Mouse (Mus musculus) intestine, embryonic 15.5 days (tissue): ENCODE results near the gene Prr18. TPM values are rescaled to one million over a fixed set of nuclear protein-coding genes. Genes with fewer than 3 reads are reported as not detected.
"Not testable (repeated sequence)": the region's sequence is repeated elsewhere in the genome, so short reads cannot be mapped to it uniquely, and the experiment has no call there.

Experiments used
- ATAC-seq: fragments of 200-750 bp; cut with Nextera tagmentation; 2 replicates; pipeline ENCODE4 v1.8.0; 2017; ENCODE audit warnings: moderate TSS enrichment, moderate library complexity
- H3K27ac ChIP-seq: fragments of 300-500 bp; sonication (generic); 2 replicates; pipeline ENCODE4 v1.5.1; 2015; ENCODE audit warnings: mild to moderate bottlenecking, inconsistent platforms
- H3K27me3 ChIP-seq: fragments of 300-500 bp; sonication (generic); replicated peaks from 2 replicates; pipeline ENCODE4 v1.6.1; 2015; ENCODE audit warnings: inconsistent platforms
- H3K36me3 ChIP-seq: fragments of 300-500 bp; sonication (generic); 2 replicates; pipeline ENCODE4 v1.6.1; 2015; ENCODE audit warnings: inconsistent platforms
- H3K4me1 ChIP-seq: fragments of 300-500 bp; sonication (generic); replicated peaks from 2 replicates; pipeline ENCODE4 v1.6.1; 2015; ENCODE audit warnings: inconsistent platforms
- H3K4me2 ChIP-seq: fragments of 300-500 bp; sonication (generic); replicated peaks from 2 replicates; pipeline ENCODE4 v1.6.1; 2015; ENCODE audit warnings: mild to moderate bottlenecking, inconsistent platforms
- H3K4me3 ChIP-seq: fragments of 300-500 bp; sonication (generic); replicated peaks from 2 replicates; pipeline ENCODE4 v1.5.1; 2015; ENCODE audit warnings: inconsistent platforms
- H3K9ac ChIP-seq: fragments of 300-500 bp; sonication (generic); 2 replicates; pipeline ENCODE4 v1.6.1; 2015; ENCODE audit warnings: inconsistent platforms
- H3K9me3 ChIP-seq: fragments of 300-500 bp; sonication (generic); 2 replicates; pipeline ENCODE4 v1.6.1; 2016; ENCODE audit warnings: inconsistent platforms
- WGBS: fragments of 180-500 bp; shearing (Covaris S2); methylation state at CpG from one replicate; pipeline ENCODE4 v1.1.7; 2015; 5-methylcytosine and 5-hydroxymethylcytosine counted together
- polyA plus RNA-seq: library from polyadenylated mRNA; unstranded; fragments of >200 nt; fragmentation: Nextera tagmentation; extraction: Ambion mirVana; gene quantifications from 2 replicates; pipeline ENCODE4 v1.2.1, GENCODE M21; 2015

Gene Prr18
- polyA plus RNA-seq, 1 experiment from 2014 or later: 0.39 TPM

DNA sequence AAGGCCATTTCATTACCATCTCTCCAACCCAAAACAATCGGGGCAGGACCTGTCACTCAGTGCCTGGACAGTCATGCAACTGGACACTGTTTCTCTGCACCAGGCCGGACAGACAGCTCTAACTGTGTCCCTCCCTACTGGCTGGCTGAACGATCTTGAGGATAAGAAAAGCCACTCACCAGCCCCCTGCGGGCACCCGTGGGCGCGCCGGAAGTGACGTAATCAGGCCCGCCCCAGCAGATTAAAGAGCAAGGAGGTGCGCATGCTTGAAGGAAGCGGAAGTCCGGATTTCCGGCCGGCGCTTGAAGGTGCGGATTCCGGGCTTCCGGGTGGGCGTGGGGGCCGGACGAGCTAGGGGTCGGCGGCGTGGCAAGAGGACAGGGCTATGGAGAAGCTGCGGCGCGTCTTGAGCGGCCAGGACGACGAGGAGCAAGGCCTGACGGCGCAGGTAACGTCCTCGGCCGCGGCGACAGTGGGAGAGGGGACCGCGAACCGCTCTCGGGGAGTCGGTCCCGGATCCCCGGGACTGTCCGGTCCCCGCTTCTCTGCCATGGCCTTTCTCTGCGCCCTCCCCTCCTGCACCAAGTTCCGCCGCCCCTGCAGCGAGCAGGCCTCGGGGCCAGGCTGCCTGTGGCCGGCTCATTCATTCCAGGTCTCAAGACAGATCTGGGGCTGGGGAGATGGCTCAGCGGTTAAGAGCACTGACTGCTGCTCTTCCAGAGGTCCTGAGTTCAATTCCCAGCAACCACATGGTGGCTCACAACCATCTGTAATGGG is 26.2 kb upstream of the Prr18 start, which contains the start of gene Sft2d1:
Gene Sft2d1, plus strand, starts transcription at position 265 of the 777 bp plus-strand sequence.
- Histone ChIP-seq H3K4me1 (peaks cover 7% of the 10 kb centered on the region), H3K27ac (peak within 1 kb of the TSS; percentile 61), H3K27me3 (no peaks in the 10 kb centered on the region), H3K9me3 (no peaks in the 10 kb centered on the region), H3K36me3 (no peaks in the 10 kb centered on the region), H3K4me2 (peak within 1 kb of the TSS; percentile 62), H3K4me3 (peak within 1 kb of the TSS; percentile 86), H3K9ac (peak within 1 kb of the TSS; percentile 89)
- under 1% methylated on average over 54 of the region's 54 CpGs for WGBS
- ATAC-seq: peak; percentile 98

DNA sequence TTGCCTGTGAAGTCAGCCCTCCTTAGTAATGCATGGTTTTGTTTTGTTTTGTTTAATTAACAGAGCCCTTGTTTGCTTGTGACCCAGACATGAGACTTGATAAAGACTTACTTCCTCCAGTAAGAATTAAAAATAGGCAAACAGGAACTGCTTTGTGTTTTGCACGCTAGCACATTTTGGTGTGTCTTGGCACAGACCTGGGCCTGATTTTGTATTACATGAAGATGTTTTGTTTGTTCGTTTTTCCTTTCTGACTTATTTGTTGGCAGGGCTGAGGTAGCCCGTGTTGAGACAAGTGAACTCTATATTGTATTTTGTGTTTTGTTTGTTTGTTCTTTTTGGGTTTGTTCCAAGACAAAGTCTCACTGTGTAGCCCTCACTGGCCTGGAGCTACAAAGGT is 25.5 kb upstream of the Prr18 start:
- H3K27ac ChIP-seq: no peak overlapping the region
- no peaks in the 10 kb centered on the region for H3K36me3 ChIP-seq
- H3K27me3 ChIP-seq: no peaks in the 10 kb centered on the region
- H3K4me1 ChIP-seq: peaks cover 7% of the 10 kb centered on the region
- peak overlapping the region; percentile 86 for H3K4me3 ChIP-seq
- 46% methylated on average over 3 of the region's 3 CpGs for WGBS
- H3K9me3 ChIP-seq: no peaks in the 10 kb centered on the region
- ATAC-seq: no peak
- H3K9ac ChIP-seq: peak overlapping the region; percentile 89
- H3K4me2 ChIP-seq: peak overlapping the region; percentile 62

DNA sequence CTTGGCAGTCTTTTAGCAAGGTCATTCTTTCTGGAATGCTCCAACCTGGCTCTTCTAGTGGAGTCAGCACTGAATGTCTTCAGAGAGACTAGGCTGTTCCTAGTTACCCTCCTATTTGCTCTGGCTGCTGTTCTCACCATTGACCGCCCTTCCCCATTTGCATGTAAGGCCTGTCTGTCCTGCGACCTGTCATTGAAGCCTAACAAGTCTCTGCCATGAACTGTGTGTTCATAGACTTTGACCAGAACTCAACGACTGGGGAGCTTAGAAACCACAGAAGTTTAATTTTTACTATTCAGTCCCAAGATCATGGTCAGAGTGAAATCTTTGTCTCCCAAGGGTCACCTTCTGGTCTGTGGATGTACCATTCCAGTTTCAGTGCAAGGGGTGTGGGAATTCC is 23.3 kb upstream of the Prr18 start:
- Histone ChIP-seq H3K9me3 (no peaks in the 10 kb centered on the region), H3K9ac (no peak overlapping the region), H3K4me1 (peaks cover 7% of the 10 kb centered on the region), H3K36me3 (no peaks in the 10 kb centered on the region), H3K4me3 (no peak overlapping the region), H3K27ac (no peak overlapping the region), H3K27me3 (no peaks in the 10 kb centered on the region), H3K4me2 (no peak overlapping the region)
- no peak for ATAC-seq
- 88% methylated on average over 3 of the region's 3 CpGs for WGBS

- Histone ChIP-seq H3K9me3 (no peaks in the 10 kb centered on the region), H3K9ac (no peak overlapping the region), H3K36me3 (no peaks in the 10 kb centered on the region), H3K4me3 (no peak overlapping the region), H3K4me1 (peaks cover 7% of the 10 kb centered on the region), H3K27me3 (no peaks in the 10 kb centered on the region), H3K4me2 (no peak overlapping the region), H3K27ac (no peak overlapping the region)
- no peak for ATAC-seq
- WGBS: 77% methylated on average over 1 of the region's 1 CpGs
Observed at GRCm38 (mm10) chr17:8316251-8316650, 21.0 kb upstream of the Prr18 start.

DNA sequence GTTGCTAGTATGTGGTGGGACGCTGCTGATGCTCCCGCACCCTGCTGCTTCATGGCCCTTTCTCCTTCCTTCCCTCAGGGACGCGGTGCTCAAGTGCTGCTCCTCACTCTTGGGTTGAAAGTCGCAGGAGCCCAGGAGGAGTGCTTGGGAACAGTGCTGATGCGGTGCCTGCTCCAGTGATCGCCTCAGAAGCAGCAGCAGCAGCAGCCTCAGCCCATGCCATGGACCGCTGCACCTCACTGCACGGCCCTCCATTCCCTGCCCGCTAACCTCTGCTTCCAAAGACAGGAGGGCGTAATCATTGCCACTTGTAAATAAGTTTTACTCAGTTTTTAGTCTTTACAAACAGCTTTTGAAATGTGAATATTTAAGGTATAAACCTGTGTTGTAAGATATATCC is 10.4 kb upstream of the Prr18 start:
- not testable (repeated sequence) for H3K27ac ChIP-seq, H3K4me2 ChIP-seq, H3K4me1 ChIP-seq, H3K9me3 ChIP-seq, H3K36me3 ChIP-seq, H3K27me3 ChIP-seq, ATAC-seq, H3K9ac ChIP-seq, H3K4me3 ChIP-seq
- WGBS: 95% methylated on average over 11 of the region's 11 CpGs

GRCm38 (mm10) chr17:8328511-8329174 is 8.6 kb upstream of the Prr18 start:
- Histone ChIP-seq H3K27me3 (no peaks in the 10 kb centered on the region), H3K27ac (no peak overlapping the region), H3K4me2 (no peak overlapping the region), H3K4me1 (no peaks in the 10 kb centered on the region), H3K4me3 (no peak overlapping the region), H3K9me3 (no peaks in the 10 kb centered on the region), H3K9ac (no peak overlapping the region), H3K36me3 (peaks cover 8% of the 10 kb centered on the region)
- WGBS: 67% methylated on average over 7 of the region's 7 CpGs
- peak; percentile 41; the same call in 1 of the 2 replicates for ATAC-seq

DNA sequence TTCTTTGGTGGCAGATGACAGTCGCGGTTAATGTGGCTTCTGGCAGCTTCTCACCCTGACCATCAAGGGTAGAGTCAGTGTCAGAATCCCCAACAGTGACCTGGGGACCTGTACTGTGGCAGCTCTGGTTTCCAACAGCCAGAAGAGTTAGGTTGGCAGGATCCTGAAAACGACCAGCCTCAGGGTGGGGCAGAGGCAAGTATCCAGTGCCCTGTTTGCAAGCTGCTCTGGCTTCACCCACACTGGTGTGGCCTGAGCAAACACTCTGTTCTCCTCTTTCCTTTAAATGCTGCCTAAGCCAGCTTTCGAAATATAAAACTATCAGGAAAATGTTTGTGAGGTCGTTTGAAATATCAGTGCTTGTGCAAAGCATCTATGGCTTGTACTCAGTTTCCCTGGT is 6.7 kb upstream of the Prr18 start:
- no peak overlapping the region for H3K4me3 ChIP-seq
- H3K9me3 ChIP-seq: no peaks in the 10 kb centered on the region
- 73% methylated on average over 5 of the region's 5 CpGs for WGBS
- no peak overlapping the region for H3K4me2 ChIP-seq
- H3K27ac ChIP-seq: no peak overlapping the region
- H3K4me1 ChIP-seq: no peaks in the 10 kb centered on the region
- no peak for ATAC-seq
- no peak overlapping the region for H3K9ac ChIP-seq
- H3K27me3 ChIP-seq: no peaks in the 10 kb centered on the region
- peaks cover 5% of the 10 kb centered on the region for H3K36me3 ChIP-seq

DNA sequence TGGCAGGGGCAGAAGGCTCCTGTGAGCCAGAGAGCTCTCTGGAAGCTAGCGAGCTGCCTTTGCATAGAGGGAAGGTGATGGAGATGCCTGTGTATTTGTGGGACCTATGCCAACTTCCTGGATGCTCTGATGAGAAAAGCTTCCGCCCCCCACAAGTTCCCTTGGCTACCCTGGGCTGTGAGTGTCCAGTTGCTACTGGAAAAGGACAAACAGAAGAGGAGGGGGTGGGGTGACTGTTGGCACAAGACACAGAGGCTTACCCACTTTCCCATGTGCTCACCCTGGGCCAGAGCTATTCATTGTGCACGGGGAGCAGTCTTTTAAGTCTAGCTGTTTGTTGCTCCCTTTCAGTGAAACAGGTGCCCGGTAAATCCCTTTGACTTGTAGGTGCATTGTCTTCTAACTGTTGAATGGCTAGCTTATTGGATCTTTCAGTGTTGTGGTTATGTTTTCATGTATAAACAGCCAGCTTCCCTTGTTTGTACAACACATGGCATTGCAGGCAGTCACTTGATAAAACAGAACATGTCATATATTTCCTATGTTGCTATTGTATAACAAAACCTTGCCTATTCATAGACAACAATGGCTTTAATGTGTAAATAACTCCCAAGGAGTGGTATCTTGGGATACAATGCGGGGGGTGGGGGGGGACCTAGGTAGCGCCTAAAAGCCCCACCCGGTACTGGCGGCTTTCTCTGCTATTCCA is 2.6 kb downstream of the Prr18 start:
- peaks cover 44% of the 10 kb centered on the region for H3K27me3 ChIP-seq
- peaks cover 15% of the 10 kb centered on the region for H3K4me1 ChIP-seq
- no peaks in the 10 kb centered on the region for H3K36me3 ChIP-seq
- peak overlapping the region; percentile 99 for H3K4me2 ChIP-seq
- 30% methylated on average over 8 of the region's 8 CpGs for WGBS
- no peaks in the 10 kb centered on the region for H3K9me3 ChIP-seq
- H3K4me3 ChIP-seq: peak overlapping the region; percentile 50; the same call in 1 of the 2 replicates
- H3K9ac ChIP-seq: no peak overlapping the region
- no peak overlapping the region for H3K27ac ChIP-seq
- ATAC-seq: no peak

GRCm38 (mm10) chr17:8340407-8341359 is 3.4 kb downstream of the Prr18 start:
- Histone ChIP-seq H3K27me3 (peaks cover 44% of the 10 kb centered on the region), H3K4me1 (peaks cover 15% of the 10 kb centered on the region), H3K9ac (peak overlapping the region; percentile 54), H3K4me2 (peak overlapping the region; percentile 99), H3K27ac (no peak overlapping the region), H3K9me3 (no peaks in the 10 kb centered on the region), H3K36me3 (no peaks in the 10 kb centered on the region), H3K4me3 (peak overlapping the region; percentile 50)
- under 1% methylated on average over 50 of the region's 92 CpGs for WGBS
- ATAC-seq: peak; percentile 69

GRCm38 (mm10) chr17:8341360-8341963 is 4.2 kb downstream of the Prr18 start:
- 17% methylated on average over 43 of the region's 46 CpGs for WGBS
- Histone ChIP-seq H3K4me2 (peak overlapping the region; percentile 99), H3K9me3 (no peaks in the 10 kb centered on the region), H3K4me3 (peak overlapping the region; percentile 50), H3K27me3 (peaks cover 44% of the 10 kb centered on the region), H3K27ac (no peak overlapping the region), H3K9ac (peak overlapping the region; percentile 54), H3K4me1 (peaks cover 15% of the 10 kb centered on the region), H3K36me3 (no peaks in the 10 kb centered on the region)
- peak; percentile 44 for ATAC-seq

DNA sequence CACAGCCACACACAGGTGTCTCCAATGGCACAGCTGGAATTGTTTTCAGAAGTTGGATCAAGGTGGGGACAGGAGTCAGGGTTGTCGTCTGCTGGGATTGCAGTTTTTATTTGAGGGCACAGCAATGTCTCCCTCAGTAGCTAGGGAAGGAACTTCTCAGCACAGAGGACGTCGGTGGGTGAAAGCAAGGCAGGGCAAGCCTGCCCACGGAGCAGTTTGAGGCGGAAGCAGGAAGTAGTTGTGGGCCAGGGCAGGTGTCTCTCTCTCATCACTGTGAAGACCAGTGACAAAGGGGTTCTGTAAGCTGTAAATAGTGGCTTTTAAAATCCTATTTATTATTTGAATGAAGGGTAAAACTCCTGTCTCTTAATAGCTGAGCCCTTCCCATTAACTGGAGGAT is 5.4 kb downstream of the Prr18 start:
- no peak overlapping the region for H3K27ac ChIP-seq
- ATAC-seq: no peak

More for the DNA sequence above, 5.4 kb downstream of the Prr18 start:
- H3K4me1 ChIP-seq: peaks cover 15% of the 10 kb centered on the region
- no peak overlapping the region for H3K4me3 ChIP-seq
- no peaks in the 10 kb centered on the region for H3K36me3 ChIP-seq
- peaks cover 44% of the 10 kb centered on the region for H3K27me3 ChIP-seq
- H3K9me3 ChIP-seq: no peaks in the 10 kb centered on the region
- H3K9ac ChIP-seq: no peak overlapping the region
- WGBS: 45% methylated on average over 5 of the region's 5 CpGs
- H3K4me2 ChIP-seq: no peak overlapping the region
